Mouse (Mus musculus) kidney, adult 2 months (tissue): ENCODE measurements at regions not wholly inside any gene's neighbourhood (a gene's known extent, or its start where the extent isn't known, plus 50 kb on each side); places are given as distances from the start of the nearest gene placed in this dataset.

ENCODE experiments used
- DNase-seq: peaks from one replicate; pipeline ENCODE4 v3.0.0; 2021
- H3K27ac ChIP-seq: fragments of 200-500 bp; 2 replicates; pipeline ENCODE4 v1.5.1; 2012; ENCODE audit warnings: low read depth, low read length, control low read depth, inconsistent platforms; ENCODE audit not compliant: insufficient read depth
- H3K27me3 ChIP-seq: fragments of 200-500 bp; replicated peaks from 2 replicates; pipeline ENCODE4 v1.6.1; 2012; ENCODE audit warnings: mild to moderate bottlenecking, moderate library complexity, low read length, inconsistent platforms; ENCODE audit not compliant: control insufficient read depth, insufficient read depth
- H3K36me3 ChIP-seq: fragments of 200-500 bp; 2 replicates; pipeline ENCODE4 v1.6.1; 2012; ENCODE audit warnings: mild to moderate bottlenecking, moderate library complexity, low read length, inconsistent platforms; ENCODE audit not compliant: control insufficient read depth, insufficient read depth
- H3K4me1 ChIP-seq: fragments of 200-500 bp; 2 replicates; pipeline ENCODE4 v1.6.1; 2011; ENCODE audit warnings: low read length; ENCODE audit not compliant: control insufficient read depth, insufficient read depth
- H3K4me3 ChIP-seq: fragments of 200-500 bp; 2 replicates; pipeline ENCODE4 v1.5.1; 2011; ENCODE audit warnings: mild to moderate bottlenecking, low read depth, low read length, control low read depth; ENCODE audit not compliant: insufficient read depth
- CTCF ChIP-seq: fragments of 200-500 bp; conservative IDR thresholded peaks from 2 replicates; pipeline ENCODE4 v1.5.1; 2011; ENCODE audit warnings: low read depth, mild to moderate bottlenecking, control low read depth, low read length, moderate library complexity, mixed read lengths; ENCODE audit not compliant: insufficient read depth, insufficient read length
- POLR2A ChIP-seq: fragments of 200-500 bp; IDR thresholded peaks from one replicate; pipeline ENCODE4 v1.6.1; 2011; ENCODE audit warnings: low read depth, low read length, control low read depth
- WGBS: fragments of 180-500 bp; shearing (Covaris S2); methylation state at CpG from one replicate; pipeline ENCODE4 v1.1.7; 2018; 5-methylcytosine and 5-hydroxymethylcytosine counted together

GRCm38 (mm10) chr13:75204417-75204816, 114.8 kb downstream of the Pcsk1 start:
- 19% methylated on average over 2 of the region's 2 CpGs for WGBS
- DNase-seq: no peak
- no peak for TF ChIP-seq POLR2A
- TF ChIP-seq CTCF: 0 out of 2 replicates have a peak, but pooled peaks have one; percentile 15
- Histone ChIP-seq H3K27ac (no peak overlapping the region), H3K27me3 (no peaks in the 10 kb centered on the region), H3K4me1 (no peaks in the 10 kb centered on the region), H3K36me3 (no peaks in the 10 kb centered on the region), H3K4me3 (no peak overlapping the region)

DNA sequence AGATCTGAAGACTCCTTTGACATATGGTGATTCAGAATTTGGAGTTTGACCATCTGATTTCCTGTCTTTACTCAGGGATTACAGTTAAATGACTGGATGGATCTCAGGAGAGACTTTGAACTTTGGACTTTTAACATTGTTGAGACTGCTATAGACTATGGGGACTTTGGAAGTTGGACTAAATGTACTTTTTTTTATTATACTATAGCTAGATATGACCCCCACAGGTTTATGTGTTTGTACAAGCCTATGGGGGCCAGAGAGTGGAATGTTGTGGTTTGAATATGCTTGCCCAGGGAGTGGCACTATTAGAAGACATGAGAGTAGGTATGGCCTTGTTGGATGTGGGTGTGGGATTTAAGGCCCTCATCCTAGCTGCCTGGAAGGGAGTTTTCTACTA, 134.3 kb downstream of the Pcsk1 start:
- TF ChIP-seq CTCF (no peak), POLR2A (no peak)
- H3K4me1 ChIP-seq: peaks cover 4% of the 10 kb centered on the region; the same call in 1 of the 2 replicates
- DNase-seq: no peak
- no peaks in the 10 kb centered on the region for H3K27me3 ChIP-seq
- H3K27ac ChIP-seq: no peak overlapping the region
- no peaks in the 10 kb centered on the region for H3K36me3 ChIP-seq
- no peak overlapping the region for H3K4me3 ChIP-seq

GRCm38 (mm10) chr13:75225581-75226297, 136.1 kb downstream of the Pcsk1 start:
- DNase-seq: peak; percentile 91
- peaks cover 4% of the 10 kb centered on the region; the same call in 1 of the 2 replicates for H3K4me1 ChIP-seq
- H3K36me3 ChIP-seq: no peaks in the 10 kb centered on the region
- no peaks in the 10 kb centered on the region for H3K27me3 ChIP-seq
- no peak overlapping the region for H3K4me3 ChIP-seq
- TF ChIP-seq CTCF (no peak), POLR2A (no peak)
- H3K27ac ChIP-seq: no peak overlapping the region
- 60% methylated on average over 7 of the region's 7 CpGs for WGBS

DNA sequence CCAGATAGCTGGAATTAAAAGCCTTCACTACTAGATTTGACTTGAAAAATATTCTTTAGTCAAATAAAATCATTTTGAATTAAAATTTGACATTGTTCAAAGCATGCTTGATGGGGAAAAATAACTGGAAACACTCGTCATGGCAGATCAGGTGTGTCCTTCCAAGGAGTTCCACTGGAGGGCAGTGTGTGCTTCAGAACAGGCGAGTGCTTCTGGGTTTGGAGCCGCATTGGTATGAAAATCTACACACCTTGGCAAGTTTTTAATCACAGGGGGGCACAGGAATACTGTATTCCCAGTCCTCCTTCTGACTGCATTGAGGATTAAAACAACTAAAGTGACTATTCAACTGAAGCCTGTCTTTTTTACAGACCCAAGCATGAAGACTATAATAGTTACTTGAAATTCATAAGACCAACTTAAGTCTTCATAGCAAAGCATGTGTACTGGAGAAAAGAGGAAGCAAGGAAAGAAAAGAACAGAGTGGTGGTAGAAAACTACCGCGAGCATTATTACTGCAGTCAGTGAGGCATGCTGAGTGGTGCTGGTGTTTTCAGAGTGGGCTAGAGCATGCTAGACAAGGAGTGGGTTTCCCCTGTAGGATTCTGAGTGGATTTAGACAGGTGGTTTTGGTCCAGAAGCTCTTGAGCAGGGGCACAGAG, 138.1 kb downstream of the Pcsk1 start:
- TF ChIP-seq POLR2A (no peak), CTCF (peak; percentile 92)
- no peak overlapping the region for H3K4me3 ChIP-seq
- peak; percentile 66 for DNase-seq
- no peaks in the 10 kb centered on the region for H3K36me3 ChIP-seq
- no peaks in the 10 kb centered on the region for H3K27me3 ChIP-seq
- H3K4me1 ChIP-seq: peaks cover 4% of the 10 kb centered on the region; the same call in 1 of the 2 replicates
- no peak overlapping the region for H3K27ac ChIP-seq
- 19% methylated on average over 5 of the region's 5 CpGs for whole genome bisulfite sequencing

GRCm38 (mm10) chr13:75236424-75236823, 146.8 kb downstream of the Pcsk1 start:
- H3K27me3 ChIP-seq: no peaks in the 10 kb centered on the region
- H3K27ac ChIP-seq: no peak overlapping the region
- no peaks in the 10 kb centered on the region for H3K4me1 ChIP-seq
- WGBS: 31% methylated on average over 2 of the region's 2 CpGs
- TF ChIP-seq POLR2A: no peak
- H3K36me3 ChIP-seq: no peaks in the 10 kb centered on the region
- H3K4me3 ChIP-seq: no peak overlapping the region
- DNase-seq: peak; percentile 42
